Mouse (Mus musculus) midbrain, embryonic 16.5 days (tissue): ENCODE measurements around the gene Glt8d2. TPM values are rescaled to one million over a fixed set of nuclear protein-coding genes. Genes with fewer than 3 reads are reported as not detected.

ENCODE experiments used
- polyA plus RNA-seq: library from polyadenylated mRNA; unstranded; fragments of >200 nt; fragmentation: Nextera tagmentation; extraction: Ambion mirVana; gene quantifications from 2 replicates; pipeline ENCODE4 v1.2.1, GENCODE M21; 2015

Gene Glt8d2
- polyA plus RNA-seq, 1 experiment from 2014 or later, result 0.63 TPM

Other genes with a start within 250 kb of the Glt8d2 start
- not detected in 2 replicates for gene Gm1553, start 198.0 kb downstream of the Glt8d2 start, polyA plus RNA-seq
- gene 1190007I07Rik, start 67.4 kb downstream of the Glt8d2 start, polyA plus RNA-seq, result 35.4 and 35.5 TPM in 2 replicates
- 147 and 161 TPM in 2 replicates for gene Tdg, start 60.8 kb downstream of the Glt8d2 start, polyA plus RNA-seq
- gene Hcfc2, start 5.5 kb upstream of the Glt8d2 start, polyA plus RNA-seq, result 39.2 and 47.9 TPM in 2 replicates
- 44.5 and 55.2 TPM in 2 replicates for gene Nfyb, start 73.5 kb upstream of the Glt8d2 start, polyA plus RNA-seq
- 101 and 115 TPM in 2 replicates for gene Txnrd1, start 143.3 kb upstream of the Glt8d2 start, polyA plus RNA-seq
- gene Eid3, start 176.0 kb upstream of the Glt8d2 start, polyA plus RNA-seq, result 0.36 and 0.42 TPM in 2 replicates